Comparison of ENCODE assay signal across 25 mouse cellular contexts in genomic region chr12:21142489-21143254, GRCm38 (mm10).
DNase-seq lines count a peak whose midpoint lies in the region; ATAC-seq and TF ChIP-seq lines count a peak whose summit lies in the region.
"Had no signal": no experiment of that assay in that cellular context is flagged by ENCODE, and none has a peak within 500 bp of the region (broad histone marks: within the 10 kb centered on the region; RNA-seq: fewer than 3 reads in every experiment).

No protein-coding gene starts in this region.

- no peak overlapping the region for H3K4me3 ChIP-seq in liver, adult 2 months (ENCODE audit: insufficient read depth, low read depth, low read length)
- H3K4me3 ChIP-seq in liver, embryonic 12.5 days, result no peak overlapping the region
- H3K4me3 ChIP-seq in liver, postnatal 0 days (ENCODE audit: low read depth, low read length), result no peak overlapping the region
- H3K4me3 ChIP-seq: embryonic facial prominence, embryonic 10.5 days; embryonic facial prominence, embryonic 15.5 days; forebrain, embryonic 12.5 days; heart, adult 2 months; heart, embryonic 12.5 days; left cerebral cortex, adult 2 months; limb, embryonic 12.5 days; midbrain, embryonic 13.5 days; neural tube, embryonic 15.5 days; stomach, embryonic 15.5 days had no signal

- no peak for TF ChIP-seq CTCF in liver, adult 2 months (IDR thresholded peaks at IDR 0.05; ENCODE audit: low read depth, low read length)
- no peak for TF ChIP-seq CTCF in liver, postnatal 0 days (IDR thresholded peaks at IDR 0.05; ENCODE audit: low read depth)

- H3K79me2 ChIP-seq in liver, adult 2 months (ENCODE audit: control insufficient read depth, insufficient read depth, low read length), result peaks cover 22% of the 10 kb centered on the region; the same call in 1 of the 2 replicates

- no peak overlapping the region for H3K4me2 ChIP-seq in liver, embryonic 12.5 days
- no peak overlapping the region for H3K4me2 ChIP-seq in liver, postnatal 0 days (ENCODE audit: low read depth, low read length)
- H3K4me2 ChIP-seq: embryonic facial prominence, embryonic 15.5 days; forebrain, embryonic 12.5 days; heart, embryonic 12.5 days; hindbrain, embryonic 14.5 days; limb, embryonic 12.5 days; midbrain, embryonic 13.5 days; neural tube, embryonic 15.5 days; stomach, embryonic 15.5 days had no signal

- peaks cover 39% of the 10 kb centered on the region for H3K4me1 ChIP-seq in liver, adult 2 months (ENCODE audit: control insufficient read depth, insufficient read depth, low read length)
- peaks cover 51% of the 10 kb centered on the region for H3K4me1 ChIP-seq in liver, embryonic 12.5 days
- peaks cover 22% of the 10 kb centered on the region for H3K4me1 ChIP-seq in liver, postnatal 0 days (ENCODE audit: insufficient read depth)
- H3K4me1 ChIP-seq: stomach, embryonic 15.5 days had no signal

- no peak overlapping the region for H3K27ac ChIP-seq in liver, adult 2 months (replicated peaks; ENCODE audit: insufficient read depth, low read depth, low read length)
- no peak overlapping the region for H3K27ac ChIP-seq in liver, embryonic 12.5 days
- H3K27ac ChIP-seq in liver, postnatal 0 days (ENCODE audit: low read depth), result peak overlapping the region; percentile 77
- H3K27ac ChIP-seq: embryonic facial prominence, embryonic 10.5 days; embryonic facial prominence, embryonic 15.5 days; forebrain, embryonic 12.5 days; heart, adult 2 months; hindbrain, embryonic 14.5 days; limb, embryonic 12.5 days; liver, embryonic 14.5 days; midbrain, embryonic 13.5 days; neural tube, embryonic 15.5 days; stomach, embryonic 15.5 days had no signal

- no peaks in the 10 kb centered on the region for H3K27me3 ChIP-seq in liver, adult 2 months (ENCODE audit: control insufficient read depth, insufficient read depth, low read length)
- H3K27me3 ChIP-seq in liver, embryonic 12.5 days (replicated peaks), result no peaks in the 10 kb centered on the region
- no peaks in the 10 kb centered on the region for H3K27me3 ChIP-seq in liver, postnatal 0 days (ENCODE audit: insufficient read depth, low read length)
- H3K27me3 ChIP-seq: embryonic facial prominence, embryonic 15.5 days; forebrain, embryonic 12.5 days; heart, embryonic 12.5 days; limb, embryonic 12.5 days; midbrain, embryonic 13.5 days; neural tube, embryonic 15.5 days; stomach, embryonic 15.5 days had no signal

- H3K9ac ChIP-seq in liver, adult 2 months (ENCODE audit: low read depth, low read length), result no peak overlapping the region
- no peak overlapping the region for H3K9ac ChIP-seq in liver, embryonic 12.5 days
- H3K9ac ChIP-seq in liver, postnatal 0 days (replicated peaks), result no peak overlapping the region
- H3K9ac ChIP-seq: embryonic facial prominence, embryonic 15.5 days; forebrain, embryonic 12.5 days; forebrain, postnatal 0 days; heart, embryonic 12.5 days; hindbrain, embryonic 14.5 days; limb, embryonic 12.5 days; liver, embryonic 14.5 days; midbrain, embryonic 13.5 days; neural tube, embryonic 15.5 days; stomach, embryonic 15.5 days had no signal

- TF ChIP-seq EP300 in liver, postnatal 0 days (IDR thresholded peaks at IDR 0.05; ENCODE audit: low read depth), result peak; percentile 76

- peak; percentile 97 for DNase-seq in liver, adult 2 months (ENCODE audit: extremely low read depth, low read depth, low spot score)
- peak; percentile 51 for DNase-seq in CD4-positive, CD25-positive, alpha-beta regulatory T cell, adult 2 months (ENCODE audit: low read depth, low spot score)
- DNase-seq in induced T-regulatory cell, adult 2 months (ENCODE audit: low read depth), result peak; percentile 23
- peak; percentile 42 for DNase-seq in liver, postnatal 0 days
- DNase-seq in heart, postnatal 36 days, result no peak
- no peak for DNase-seq in thymus, postnatal 0 days (ENCODE audit: low spot score)
- no peak for DNase-seq in lung, postnatal 25 days (ENCODE audit: low spot score)
- DNase-seq: adrenal gland, postnatal 10 days; forebrain, postnatal 0 days; heart, adult 2 months; kidney, postnatal 14 days; lung, postnatal 4 days; thymus, postnatal 36 days had no signal

- no peak for TF ChIP-seq POLR2A in liver, adult 2 months (IDR thresholded peaks at IDR 0.05; ENCODE audit: extremely low read depth, insufficient read depth, low read length)

- intact Hi-C loops in heart, postnatal 36 days (cut with DNase I), result no loop called here

- no peaks in the 10 kb centered on the region for H3K9me3 ChIP-seq in liver, embryonic 12.5 days (replicated peaks)
- H3K9me3 ChIP-seq in liver, postnatal 0 days (ENCODE audit: low read length), result no peaks in the 10 kb centered on the region
- H3K9me3 ChIP-seq: embryonic facial prominence, embryonic 10.5 days; embryonic facial prominence, embryonic 15.5 days; forebrain, embryonic 12.5 days; heart, embryonic 12.5 days; limb, embryonic 12.5 days; midbrain, embryonic 13.5 days; neural tube, embryonic 15.5 days; stomach, embryonic 15.5 days had no signal

- WGBS in liver, adult 2 months, result 24% methylated on average over 9 of the region's 9 CpGs
- 60% methylated on average over 9 of the region's 9 CpGs for WGBS in liver, embryonic 12.5 days (ENCODE audit: insufficient replicate concordance)
- 42% methylated on average over 9 of the region's 9 CpGs for WGBS in liver, postnatal 0 days (ENCODE audit: insufficient replicate concordance)

- no peaks in the 10 kb centered on the region for H3K36me3 ChIP-seq in liver, adult 2 months (ENCODE audit: control insufficient read depth, insufficient read depth, low read length)
- H3K36me3 ChIP-seq in liver, embryonic 12.5 days, result no peaks in the 10 kb centered on the region
- H3K36me3 ChIP-seq in liver, postnatal 0 days (replicated peaks; ENCODE audit: insufficient read depth, low read length), result no peaks in the 10 kb centered on the region
- H3K36me3 ChIP-seq: embryonic facial prominence, embryonic 15.5 days; heart, embryonic 12.5 days; neural tube, embryonic 15.5 days; stomach, embryonic 15.5 days had no signal

- no peak for ATAC-seq in liver, embryonic 12.5 days
- ATAC-seq in liver, postnatal 0 days, result peak; percentile 93
- ATAC-seq: forebrain, postnatal 0 days; midbrain, embryonic 13.5 days had no signal

Comparison
In these comparisons a context has a peak if more than half of its experiments do, and no peak if none do; other contexts are left out.
1. DNase-seq: peak in liver, adult 2 months (single experiment), CD4-positive, CD25-positive, alpha-beta regulatory T cell, adult 2 months (single experiment), induced T-regulatory cell, adult 2 months (single experiment) and liver, postnatal 0 days (single experiment); none in heart, postnatal 36 days (0 of 2), thymus, postnatal 0 days (single experiment) and lung, postnatal 25 days (single experiment).